Mouse (Mus musculus) adrenal gland, postnatal 10 days (tissue): ENCODE measurements around the gene Gm10073. TPM values are rescaled to one million over a fixed set of nuclear protein-coding genes. Genes with fewer than 3 reads are reported as not detected.
"Not testable (repeated sequence)": the region's sequence is repeated elsewhere in the genome, so short reads cannot be mapped to it uniquely, and the experiment has no call there.

ENCODE experiments used
- DNase-seq: peaks from one replicate; pipeline ENCODE4 v3.0.0; 2021; ENCODE audit warnings: mixed read lengths
- total RNA-seq, 2 experiments: library from RNA; stranded (reverse); gene quantifications; 2 replicates each; pipeline ENCODE4 v1.2.3; 2021

The Gm10073 gene
- total RNA-seq, 2 experiments from 2014 or later: 131 to 143 TPM

GRCm38 (mm10) chr8:106599265-106599979, 26.2 kb upstream of the Gm10073 start:
- no peak for DNase-seq

GRCm38 (mm10) chr8:106597067-106597466, 23.8 kb upstream of the Gm10073 start:
- DNase-seq: no peak

GRCm38 (mm10) chr8:106595623-106596022, 22.4 kb upstream of the Gm10073 start:
- not testable (repeated sequence) for DNase-seq

DNA sequence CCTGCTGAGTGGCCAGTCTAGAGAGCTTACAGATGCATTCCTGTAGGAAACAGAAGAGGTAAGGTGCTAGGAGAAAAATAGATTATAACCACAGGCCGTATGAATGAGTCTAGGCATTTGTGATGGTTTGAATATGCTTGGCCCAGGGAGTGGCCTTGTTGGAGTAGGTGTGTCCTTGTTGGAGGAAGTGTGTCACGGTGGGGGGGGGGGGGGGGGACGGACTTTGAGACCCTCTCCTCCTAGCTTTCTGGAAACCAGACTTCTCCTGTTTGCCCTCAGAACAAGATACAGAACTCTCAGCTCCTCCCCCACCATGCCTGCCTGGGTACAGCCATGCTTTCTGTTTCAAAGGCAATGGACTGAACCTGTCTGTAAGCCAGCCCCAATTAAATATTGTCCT, 19.2 kb upstream of the Gm10073 start:
- no peak for DNase-seq

GRCm38 (mm10) chr8:106588443-106589431, 15.5 kb upstream of the Gm10073 start:
- no peak for DNase-seq

- DNase-seq: no peak
These were observed 13.6 kb upstream of the Gm10073 start for GRCm38 (mm10) chr8:106586896-106587295.

DNA sequence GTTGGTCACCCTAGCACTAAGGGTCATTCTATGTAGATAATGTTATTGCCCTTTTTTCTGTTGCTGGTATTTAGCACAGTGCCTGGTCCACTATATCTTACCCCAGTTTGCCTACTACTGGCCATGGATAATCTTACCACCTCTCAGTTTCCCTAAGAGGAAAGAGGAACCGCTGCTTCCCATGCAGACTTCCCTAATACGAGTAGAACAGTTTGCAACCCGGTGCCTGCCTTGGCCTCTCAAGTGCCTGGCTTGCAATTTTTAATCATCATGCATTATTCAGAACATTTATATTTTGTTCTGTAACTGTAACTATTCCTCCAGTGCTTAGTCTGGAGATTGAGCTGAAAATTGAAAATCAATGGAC, 12.4 kb upstream of the Gm10073 start:
- DNase-seq: no peak

DNA sequence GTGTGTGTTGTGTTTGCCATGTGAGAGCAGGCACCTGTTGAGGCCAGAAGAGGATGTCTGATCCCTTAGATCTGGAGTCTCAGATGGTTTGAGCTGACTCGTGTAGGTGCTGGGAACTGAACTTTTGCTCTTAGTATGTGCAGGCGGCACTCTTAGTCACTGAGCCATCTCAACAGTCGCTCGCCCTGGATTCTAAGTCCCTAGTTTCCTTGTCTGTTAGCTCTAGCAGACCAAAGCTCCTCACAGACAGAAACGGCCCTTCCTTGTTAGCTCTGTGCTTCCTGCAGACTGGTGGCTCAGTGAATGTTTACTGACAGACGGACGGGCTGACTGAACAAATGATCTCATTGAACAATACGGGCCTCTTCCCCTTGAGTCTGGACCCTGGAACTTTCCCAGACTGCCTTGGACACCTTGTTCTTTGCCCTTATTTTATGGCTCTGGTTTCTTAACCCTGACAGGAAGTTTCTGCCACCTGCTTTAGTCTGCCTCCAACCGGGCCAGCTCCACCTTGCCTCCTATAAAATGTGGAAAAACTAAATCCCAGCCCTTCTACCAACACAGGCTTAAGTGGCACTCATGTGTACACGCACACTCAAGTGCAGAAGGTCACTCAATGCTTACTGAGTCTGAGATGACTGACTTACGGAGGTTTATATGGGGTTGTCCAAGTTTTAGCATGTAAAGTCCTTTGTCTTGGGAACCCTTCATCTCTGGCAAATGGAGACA, 11.8 kb upstream of the Gm10073 start:
- no peak for DNase-seq

DNA sequence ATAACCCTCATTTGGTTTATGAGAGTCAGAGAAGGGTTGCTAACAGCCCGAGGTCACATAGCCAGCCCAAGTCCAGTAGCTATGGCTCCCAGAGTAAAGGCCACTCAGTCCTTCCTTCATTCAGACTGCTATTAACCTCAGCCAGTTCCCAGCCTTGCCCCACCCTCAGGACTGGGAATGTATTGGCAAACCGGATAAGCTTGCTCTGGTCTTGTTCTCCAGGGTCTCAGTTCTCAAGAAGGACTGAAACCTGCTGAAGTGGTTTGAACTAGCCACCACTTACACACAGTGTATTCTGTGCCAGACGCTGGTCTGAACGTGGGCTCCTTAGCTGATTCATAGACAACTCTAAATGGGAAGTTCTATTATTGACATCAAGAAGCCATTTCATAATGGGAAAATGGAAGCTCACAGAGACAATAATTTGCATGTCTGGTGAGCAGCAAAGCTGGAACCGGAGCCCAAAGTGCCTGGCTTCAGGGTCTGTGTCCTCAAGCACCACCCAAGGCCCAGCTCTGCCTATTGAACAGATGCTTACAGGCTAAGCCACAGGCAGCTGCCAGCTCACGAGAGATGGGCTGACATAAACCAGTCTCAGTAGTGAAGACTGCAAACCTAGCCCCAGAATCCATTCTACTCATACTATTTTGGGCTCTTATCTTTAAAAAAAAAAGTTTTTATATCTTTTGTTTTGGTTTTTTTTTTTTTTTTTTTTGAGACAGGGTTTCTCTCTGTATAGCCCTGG, 8.3 kb upstream of the Gm10073 start:
- DNase-seq: no peak

DNA sequence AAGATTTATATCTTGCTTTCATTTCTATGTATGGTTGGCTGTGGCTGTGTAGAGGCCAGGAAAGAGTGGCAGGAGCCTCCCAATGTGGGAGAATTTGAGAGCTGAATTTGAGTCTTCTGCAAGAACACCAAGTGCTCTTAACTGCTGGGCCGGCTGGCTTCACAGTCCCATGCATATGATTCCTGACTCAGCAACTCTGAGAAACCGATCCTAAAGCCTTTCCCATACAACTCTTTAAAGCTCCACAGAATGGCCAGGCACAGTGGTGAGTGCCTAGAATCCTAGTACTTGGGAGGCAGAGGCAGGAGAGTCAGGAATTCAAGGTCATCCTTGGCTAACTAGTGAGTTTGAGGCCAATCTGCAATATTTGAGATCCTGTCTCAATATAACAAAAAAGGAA, 6.2 kb upstream of the Gm10073 start:
- no peak for DNase-seq

DNA sequence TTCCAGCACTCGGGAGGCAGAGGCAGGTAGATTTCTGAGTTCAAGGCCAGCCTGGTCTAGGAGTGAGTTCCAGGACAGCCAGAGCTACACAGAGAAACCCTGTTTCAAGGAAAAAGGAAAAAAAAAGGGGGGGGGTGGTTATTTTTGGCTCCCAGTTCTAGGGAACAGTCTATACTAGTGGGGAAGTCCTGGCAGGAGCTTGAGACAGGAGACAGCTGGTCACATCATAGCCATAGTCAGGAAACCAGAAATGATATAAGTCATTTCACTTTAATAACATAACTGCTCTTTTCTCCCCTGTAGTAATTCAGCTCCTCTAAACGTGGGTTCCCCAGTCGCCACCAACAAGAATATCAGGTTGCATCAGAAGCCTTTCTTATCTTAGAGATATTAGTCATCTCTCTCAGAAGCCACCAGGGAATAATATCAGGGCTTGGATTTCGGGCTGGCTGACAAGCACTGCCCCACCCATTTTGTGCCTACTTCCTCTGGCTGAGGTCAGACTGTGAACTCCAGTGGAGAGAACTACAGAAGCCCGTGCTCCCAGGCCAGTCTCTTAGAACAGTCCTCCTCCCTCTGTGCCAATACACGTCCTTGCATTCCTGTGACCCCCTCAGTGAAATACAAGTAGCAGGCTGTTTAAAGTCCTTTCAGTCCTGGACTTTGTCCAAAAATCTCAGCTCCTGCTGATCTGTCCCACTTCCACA, 3.7 kb upstream of the Gm10073 start:
- DNase-seq: peak; percentile 28

DNA sequence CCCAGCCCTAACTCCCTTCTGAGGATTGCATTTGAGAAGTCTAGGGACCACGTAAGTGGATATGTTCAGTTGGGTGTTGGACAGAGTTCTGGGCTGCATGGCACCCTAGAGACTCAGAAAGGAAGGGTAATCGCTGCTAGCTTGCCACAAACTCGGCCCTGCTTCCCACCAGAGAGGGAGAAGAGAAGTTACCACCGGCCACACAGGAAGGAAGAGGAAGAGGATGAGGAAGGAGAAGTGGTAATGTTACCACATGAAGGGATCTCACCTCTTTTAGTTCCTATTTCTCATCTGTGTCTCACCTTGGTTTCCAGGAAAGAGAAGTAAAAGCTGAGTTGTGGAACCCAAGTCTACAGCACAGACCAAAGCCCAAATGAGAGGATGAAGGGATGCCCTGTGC, 1.0 kb upstream of the Gm10073 start:
- DNase-seq: no peak

DNA sequence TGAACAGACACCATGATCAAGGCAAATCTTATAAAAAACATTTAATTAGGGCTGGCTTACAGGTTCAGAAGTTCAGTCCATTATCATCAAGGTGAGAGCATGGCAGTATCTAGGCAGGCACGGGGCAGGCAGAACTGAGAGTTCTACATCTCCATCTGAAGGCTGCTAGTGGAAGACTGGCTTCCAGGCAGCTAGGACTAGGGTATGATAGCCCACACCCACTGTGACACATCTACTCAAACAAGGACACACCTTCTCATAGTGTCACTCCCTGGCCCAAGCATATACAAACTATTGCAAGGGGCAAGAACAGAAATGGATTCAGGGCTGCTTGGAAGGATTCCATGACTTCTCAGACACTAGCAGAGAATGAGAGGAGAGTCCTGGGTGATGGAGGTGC, 1.1 kb downstream of the Gm10073 start:
- DNase-seq: not testable (repeated sequence)

GRCm38 (mm10) chr8:106571551-106572172, 1.6 kb downstream of the Gm10073 start:
- DNase-seq: no peak

- DNase-seq: no peak
These were observed 2.9 kb downstream of the Gm10073 start for GRCm38 (mm10) chr8:106570386-106570785.

GRCm38 (mm10) chr8:106569006-106569405, 4.3 kb downstream of the Gm10073 start:
- DNase-seq: no peak

- no peak for DNase-seq
These were observed 9.5 kb downstream of the Gm10073 start for GRCm38 (mm10) chr8:106563691-106564182.

- peak; percentile 77 for DNase-seq
These were observed 12.0 kb downstream of the Gm10073 start for GRCm38 (mm10) chr8:106561097-106561865.

- DNase-seq: no peak
These were observed 13.4 kb downstream of the Gm10073 start for GRCm38 (mm10) chr8:106559844-106560243.
